Mouse (Mus musculus) embryonic facial prominence, embryonic 10.5 days (tissue): ENCODE data around the gene Timm13. TPM values are rescaled to one million over a fixed set of nuclear protein-coding genes. Genes with fewer than 3 reads are reported as not detected.

ENCODE experiments used
- DNase-seq: peaks from one replicate; pipeline ENCODE4 v3.0.0-alpha.2; 2017; ENCODE audit warnings: low spot score
- H3K27ac ChIP-seq: fragments of 300-500 bp; sonication (generic); replicated peaks from 2 replicates; pipeline ENCODE4 v1.5.1; 2016; ENCODE audit warnings: mild to moderate bottlenecking
- H3K27me3 ChIP-seq: fragments of 300-500 bp; sonication (generic); replicated peaks from 2 replicates; pipeline ENCODE4 v1.6.1; 2016; ENCODE audit warnings: low read depth, mild to moderate bottlenecking; ENCODE audit not compliant: poor library complexity, severe bottlenecking
- H3K36me3 ChIP-seq: fragments of 300-500 bp; sonication (generic); replicated peaks from 2 replicates; pipeline ENCODE4 v1.6.1; 2016; ENCODE audit warnings: mild to moderate bottlenecking, moderate library complexity
- H3K4me1 ChIP-seq: fragments of 300-500 bp; sonication (generic); 2 replicates; pipeline ENCODE4 v1.6.1; 2016
- H3K4me3 ChIP-seq: fragments of 300-500 bp; sonication (generic); 2 replicates; pipeline ENCODE4 v1.5.1; 2016; ENCODE audit warnings: mild to moderate bottlenecking, moderate library complexity
- H3K9me3 ChIP-seq: fragments of 300-500 bp; sonication (generic); 2 replicates; pipeline ENCODE4 v1.6.1; 2016; ENCODE audit warnings: mild to moderate bottlenecking
- WGBS: fragments of 180-500 bp; shearing (Covaris S2); methylation state at CpG from one replicate; pipeline ENCODE4 v1.1.7; 2016; 5-methylcytosine and 5-hydroxymethylcytosine counted together
- polyA plus RNA-seq: library from polyadenylated mRNA; unstranded; fragments of >200 nt; fragmentation: Nextera tagmentation; extraction: Ambion mirVana; gene quantifications from 2 replicates; pipeline ENCODE4 v1.2.1, GENCODE M21; 2016

Gene Timm13
- polyA plus RNA-seq, 1 experiment from 2014 or later, result 349 TPM

- H3K36me3 ChIP-seq, result peaks cover 79% of the 10 kb centered on the region
- H3K27me3 ChIP-seq, result no peaks in the 10 kb centered on the region
- H3K4me3 ChIP-seq, result no peak overlapping the region
- peaks cover 35% of the 10 kb centered on the region for H3K4me1 ChIP-seq
- no peaks in the 10 kb centered on the region for H3K9me3 ChIP-seq
- H3K27ac ChIP-seq, result no peak overlapping the region
- no peak for DNase-seq
- 88% methylated on average over 7 of the region's 8 CpGs for WGBS
Measured at GRCm38 (mm10) chr10:80913364-80914011, 12.7 kb upstream of the Timm13 start.

GRCm38 (mm10) chr10:80911891-80912290 is 11.1 kb upstream of the Timm13 start:
- peaks cover 95% of the 10 kb centered on the region for H3K36me3 ChIP-seq
- no peaks in the 10 kb centered on the region for H3K27me3 ChIP-seq
- no peak for DNase-seq
- peaks cover 20% of the 10 kb centered on the region for H3K4me1 ChIP-seq
- H3K4me3 ChIP-seq, result no peak overlapping the region
- H3K27ac ChIP-seq, result no peak overlapping the region
- H3K9me3 ChIP-seq, result no peaks in the 10 kb centered on the region

DNA sequence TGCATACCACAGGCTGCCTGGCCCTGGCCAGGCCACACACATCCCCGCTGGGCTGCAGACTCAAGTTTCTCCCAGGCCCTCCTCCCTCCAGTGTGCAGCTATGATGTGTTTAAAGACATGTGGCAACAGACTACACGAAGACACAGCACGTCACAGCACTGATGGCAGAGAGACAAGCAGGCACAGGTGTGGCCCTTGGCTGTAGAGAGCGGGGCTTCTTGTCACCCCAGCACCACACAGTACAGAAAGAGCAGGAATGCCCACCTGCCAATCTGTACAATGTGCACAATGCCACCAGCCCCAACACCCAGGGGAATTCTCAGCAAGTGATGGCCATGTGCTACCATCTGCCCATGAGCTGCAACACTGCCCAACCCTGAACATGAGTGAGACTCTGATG is 10.6 kb upstream of the Timm13 start:
- H3K36me3 ChIP-seq, result peaks cover 96% of the 10 kb centered on the region

GRCm38 (mm10) chr10:80909375-80910162 is 8.8 kb upstream of the Timm13 start:
- H3K27ac ChIP-seq, result no peak overlapping the region
- peaks cover 96% of the 10 kb centered on the region for H3K36me3 ChIP-seq
- 94% methylated on average over 22 of the region's 22 CpGs for WGBS
- peaks cover 8% of the 10 kb centered on the region; the same call in 1 of the 2 replicates for H3K4me1 ChIP-seq
- no peaks in the 10 kb centered on the region for H3K9me3 ChIP-seq
- no peak for DNase-seq
- no peak overlapping the region for H3K4me3 ChIP-seq
- no peaks in the 10 kb centered on the region for H3K27me3 ChIP-seq

More for the DNA sequence above, 10.6 kb upstream of the Timm13 start:
- 91% methylated on average over 4 of the region's 4 CpGs for WGBS
- H3K27me3 ChIP-seq, result no peaks in the 10 kb centered on the region
- H3K9me3 ChIP-seq, result no peaks in the 10 kb centered on the region
- H3K4me1 ChIP-seq, result peaks cover 15% of the 10 kb centered on the region
- H3K4me3 ChIP-seq, result no peak overlapping the region
- no peak for DNase-seq
- no peak overlapping the region for H3K27ac ChIP-seq

DNA sequence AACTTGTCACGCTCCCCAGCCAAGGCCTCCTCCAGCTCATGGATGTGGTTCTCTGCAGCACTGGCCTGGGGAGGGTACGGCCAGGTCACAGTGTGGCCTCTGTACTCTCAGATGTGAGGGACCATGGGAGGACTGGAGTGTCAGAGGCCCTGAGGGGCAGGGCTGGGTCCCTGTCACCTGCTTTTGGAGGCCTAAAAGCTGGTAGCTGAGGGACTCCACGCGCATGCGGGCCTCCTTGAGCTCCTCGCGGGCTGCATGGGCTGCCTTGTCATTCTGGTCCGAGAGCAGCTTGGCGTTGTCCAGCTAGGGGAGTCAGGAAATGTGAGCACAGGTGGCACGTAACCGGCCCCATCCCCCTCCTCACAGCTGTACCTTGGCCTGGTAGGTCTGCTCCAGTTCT is 3.9 kb upstream of the Timm13 start:
- no peaks in the 10 kb centered on the region for H3K27me3 ChIP-seq
- H3K36me3 ChIP-seq, result peaks cover 87% of the 10 kb centered on the region
- no peaks in the 10 kb centered on the region for H3K9me3 ChIP-seq
- WGBS, result 93% methylated on average over 11 of the region's 11 CpGs
- H3K4me1 ChIP-seq, result peaks cover 8% of the 10 kb centered on the region
- no peak for DNase-seq
- no peak overlapping the region for H3K27ac ChIP-seq
- no peak overlapping the region for H3K4me3 ChIP-seq

DNA sequence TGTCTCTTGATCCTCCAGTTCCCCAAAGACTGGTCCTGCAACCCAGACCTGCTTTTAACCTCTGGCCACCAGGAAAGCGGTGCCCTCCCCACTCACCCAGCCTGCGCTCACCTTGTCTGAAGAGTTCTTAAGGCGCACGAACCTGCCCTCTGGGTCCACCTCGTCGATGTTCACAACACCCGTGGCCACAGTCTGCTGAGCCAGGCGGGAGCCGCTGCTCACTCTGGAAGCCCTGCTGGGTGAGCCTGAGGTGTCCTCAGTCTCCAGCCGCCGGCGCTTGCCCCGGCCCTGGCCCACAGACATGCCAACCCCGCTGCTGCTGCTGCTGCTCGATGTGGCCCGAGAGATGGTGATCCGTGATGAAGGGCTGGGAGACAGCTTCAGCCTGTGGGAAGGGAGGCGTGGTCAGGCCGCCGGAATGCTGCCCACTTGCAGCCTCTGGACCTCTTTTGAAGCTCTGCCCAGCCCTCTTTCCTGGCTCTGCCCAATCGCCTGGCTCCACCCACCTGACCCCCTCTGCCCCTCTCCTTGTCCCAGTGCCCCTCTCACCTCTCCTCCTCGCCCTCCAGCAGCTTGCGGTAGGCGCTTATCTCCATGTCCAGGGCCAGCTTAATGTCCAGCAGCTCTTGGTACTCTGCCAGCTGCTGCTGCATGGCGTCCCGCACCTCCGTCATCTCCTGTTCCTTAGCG is 3.4 kb upstream of the Timm13 start:
- peaks cover 87% of the 10 kb centered on the region for H3K36me3 ChIP-seq
- H3K9me3 ChIP-seq, result no peaks in the 10 kb centered on the region
- peaks cover 14% of the 10 kb centered on the region for H3K4me1 ChIP-seq
- no peak for DNase-seq
- no peak overlapping the region for H3K27ac ChIP-seq
- WGBS, result 88% methylated on average over 28 of the region's 28 CpGs
- H3K4me3 ChIP-seq, result no peak overlapping the region
- H3K27me3 ChIP-seq, result no peaks in the 10 kb centered on the region

GRCm38 (mm10) chr10:80903282-80903681 is 2.5 kb upstream of the Timm13 start:
- peaks cover 86% of the 10 kb centered on the region for H3K36me3 ChIP-seq
- H3K27me3 ChIP-seq, result peaks cover under 1% of the 10 kb centered on the region; the same call in 1 of the 2 replicates
- H3K4me1 ChIP-seq, result peaks cover 19% of the 10 kb centered on the region
- no peak overlapping the region for H3K4me3 ChIP-seq
- 94% methylated on average over 10 of the region's 10 CpGs for WGBS
- no peak overlapping the region for H3K27ac ChIP-seq
- H3K9me3 ChIP-seq, result no peaks in the 10 kb centered on the region
- no peak for DNase-seq

GRCm38 (mm10) chr10:80902273-80902940 is 1.6 kb upstream of the Timm13 start:
- Histone ChIP-seq H3K27ac (no peak overlapping the region), H3K9me3 (no peaks in the 10 kb centered on the region), H3K27me3 (peaks cover 8% of the 10 kb centered on the region; the same call in 1 of the 2 replicates), H3K4me1 (peaks cover 26% of the 10 kb centered on the region), H3K4me3 (peak overlapping the region; percentile 94; the same call in 1 of the 2 replicates), H3K36me3 (peaks cover 86% of the 10 kb centered on the region)
- DNase-seq, result no peak
- 91% methylated on average over 9 of the region's 9 CpGs for WGBS

- Histone ChIP-seq H3K4me1 (peaks cover 31% of the 10 kb centered on the region), H3K4me3 (peak overlapping the region; percentile 94), H3K27me3 (peaks cover 8% of the 10 kb centered on the region; the same call in 1 of the 2 replicates), H3K36me3 (peaks cover 81% of the 10 kb centered on the region), H3K27ac (peak overlapping the region; percentile 54), H3K9me3 (no peaks in the 10 kb centered on the region)
- 88% methylated on average over 19 of the region's 19 CpGs for WGBS
- DNase-seq, result no peak
Measured at GRCm38 (mm10) chr10:80901409-80902272, 872 bp upstream of the Timm13 start.

DNA sequence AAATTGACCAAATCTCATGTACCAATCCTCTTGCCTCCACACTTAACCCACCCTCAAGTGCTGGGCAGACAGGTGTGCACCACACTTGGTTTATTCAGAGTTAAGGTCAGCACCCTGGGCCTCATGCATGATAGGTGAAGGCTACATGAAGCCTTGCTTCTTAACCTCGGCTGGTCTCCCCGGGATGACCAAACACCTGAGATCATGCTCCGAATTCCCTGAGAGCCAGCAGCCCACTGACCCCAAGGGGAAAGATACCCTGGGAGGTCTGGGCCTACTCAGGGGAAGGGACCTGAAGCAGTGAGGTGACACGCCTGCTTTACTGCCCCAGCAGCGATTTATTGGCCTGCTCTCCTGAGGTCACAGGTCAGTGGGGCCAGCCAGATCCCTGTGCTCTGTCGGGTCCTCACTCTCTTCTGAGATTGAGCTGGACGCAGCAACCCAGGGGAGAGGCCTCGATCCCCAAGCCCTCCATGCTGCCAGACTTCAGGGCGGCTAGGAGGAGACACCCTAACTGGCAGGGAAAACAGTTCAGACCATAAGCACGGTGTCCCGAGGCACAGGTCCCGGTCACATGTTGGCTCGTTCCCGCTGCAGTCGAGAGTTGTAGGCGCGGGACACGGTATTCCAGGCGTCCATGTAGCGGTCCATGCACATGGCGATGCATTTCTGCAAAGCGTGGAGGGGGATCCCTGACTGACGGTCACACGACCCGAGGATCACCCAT is 1.0 kb downstream of the Timm13 start:
- peak overlapping the region; percentile 94 for H3K4me3 ChIP-seq
- H3K27me3 ChIP-seq, result peaks cover 8% of the 10 kb centered on the region; the same call in 1 of the 2 replicates
- peaks cover 31% of the 10 kb centered on the region for H3K4me1 ChIP-seq
- peaks cover 62% of the 10 kb centered on the region for H3K36me3 ChIP-seq
- no peak for DNase-seq
- no peaks in the 10 kb centered on the region for H3K9me3 ChIP-seq
- H3K27ac ChIP-seq, result peak overlapping the region; percentile 93
- WGBS, result 14% methylated on average over 25 of the region's 25 CpGs

GRCm38 (mm10) chr10:80899074-80899473 is 1.7 kb downstream of the Timm13 start:
- Histone ChIP-seq H3K27ac (no peak overlapping the region), H3K27me3 (peaks cover 8% of the 10 kb centered on the region; the same call in 1 of the 2 replicates)
- DNase-seq, result no peak

More at GRCm38 (mm10) chr10:80899074-80899473, 1.7 kb downstream of the Timm13 start:
- Histone ChIP-seq H3K4me1 (peaks cover 31% of the 10 kb centered on the region), H3K36me3 (peaks cover 55% of the 10 kb centered on the region), H3K9me3 (no peaks in the 10 kb centered on the region), H3K4me3 (peak overlapping the region; percentile 94)
- 89% methylated on average over 8 of the region's 8 CpGs for WGBS
